Mouse (Mus musculus): ENCODE data around the gene 4932415D10Rik. TPM values are rescaled to one million over a fixed set of nuclear protein-coding genes. Genes with fewer than 3 reads are reported as not detected.

Gene 4932415D10Rik
- not detected in 2 replicates for polyA plus RNA-seq (2014; fragmentation: Nextera tagmentation; extraction: Ambion mirVana)

GRCm38 (mm10) chr10:82316482-82316881, at the start of gene 4932415D10Rik:
Gene 4932415D10Rik (minus strand): TSS chr10:82316582.
- ATAC-seq (ENCODE audit: low read depth): no peak
- no peak within 1 kb of the TSS for H3K4me3 ChIP-seq (ENCODE audit: low read depth, low read length)
- WGBS: 97% methylated on average over 1 of the region's 1 CpGs
- H3K9me3 ChIP-seq (ENCODE audit: control insufficient read depth, low read length): no peaks in the 10 kb centered on the region
- no peak within 1 kb of the TSS for H3K27ac ChIP-seq (ENCODE audit: low read depth, low read length)
- H3K4me2 ChIP-seq (ENCODE audit: low read depth, low read length): no peak within 1 kb of the TSS
- H3K9ac ChIP-seq (replicated peaks; ENCODE audit: low read depth, low read length): no peak within 1 kb of the TSS
- no peaks in the 10 kb centered on the region for H3K27me3 ChIP-seq (ENCODE audit: control insufficient read depth, insufficient read depth, low read length)
- H3K4me1 ChIP-seq (ENCODE audit: control insufficient read depth, insufficient read depth, low read length): no peaks in the 10 kb centered on the region
- H3K36me3 ChIP-seq (ENCODE audit: control insufficient read depth, insufficient read depth, low read length): no peaks in the 10 kb centered on the region

- Histone ChIP-seq H3K4me1 (ENCODE audit: control insufficient read depth, insufficient read depth, low read length) (no peaks in the 10 kb centered on the region), H3K27ac (ENCODE audit: low read depth, low read length) (no peak overlapping the region), H3K27me3 (ENCODE audit: control insufficient read depth, insufficient read depth, low read length) (no peaks in the 10 kb centered on the region), H3K9ac (replicated peaks; ENCODE audit: low read depth, low read length) (no peak overlapping the region), H3K9me3 (ENCODE audit: control insufficient read depth, low read length) (peaks cover 23% of the 10 kb centered on the region), H3K36me3 (ENCODE audit: control insufficient read depth, insufficient read depth, low read length) (no peaks in the 10 kb centered on the region), H3K4me3 (ENCODE audit: low read depth, low read length) (no peak overlapping the region), H3K4me2 (ENCODE audit: low read depth, low read length) (no peak overlapping the region)
- no peak for ATAC-seq (ENCODE audit: low read depth)
- 88% methylated on average over 9 of the region's 9 CpGs for WGBS
These were observed 45.5 kb upstream of the 4932415D10Rik start for GRCm38 (mm10) chr10:82361911-82362310.

- H3K4me3 ChIP-seq (ENCODE audit: low read depth, low read length): no peak overlapping the region
- H3K27ac ChIP-seq (ENCODE audit: low read depth, low read length): no peak overlapping the region
- no peak overlapping the region for H3K9ac ChIP-seq (replicated peaks; ENCODE audit: low read depth, low read length)
- WGBS: 94% methylated on average over 4 of the region's 4 CpGs
- no peaks in the 10 kb centered on the region for H3K36me3 ChIP-seq (ENCODE audit: control insufficient read depth, insufficient read depth, low read length)
- no peak overlapping the region for H3K4me2 ChIP-seq (ENCODE audit: low read depth, low read length)
- no peaks in the 10 kb centered on the region for H3K27me3 ChIP-seq (ENCODE audit: control insufficient read depth, insufficient read depth, low read length)
- H3K4me1 ChIP-seq (ENCODE audit: control insufficient read depth, insufficient read depth, low read length): no peaks in the 10 kb centered on the region
- H3K9me3 ChIP-seq (ENCODE audit: control insufficient read depth, low read length): peaks cover 9% of the 10 kb centered on the region; the same call in 1 of the 2 replicates
- ATAC-seq (ENCODE audit: low read depth): no peak
These were observed 39.0 kb upstream of the 4932415D10Rik start for GRCm38 (mm10) chr10:82355401-82355800.

- peak within 1 kb of the TSS; percentile 98 for H3K27ac ChIP-seq (ENCODE audit: low read depth, low read length)
- ATAC-seq (ENCODE audit: low read depth): peak; percentile 100
- no peaks in the 10 kb centered on the region for H3K36me3 ChIP-seq (ENCODE audit: control insufficient read depth, insufficient read depth, low read length)
- peak within 1 kb of the TSS; percentile 64 for H3K4me3 ChIP-seq (ENCODE audit: low read depth, low read length)
- peak within 1 kb of the TSS; percentile 83 for H3K9ac ChIP-seq (replicated peaks; ENCODE audit: low read depth, low read length)
- peaks cover 6% of the 10 kb centered on the region; the same call in 1 of the 2 replicates for H3K9me3 ChIP-seq (ENCODE audit: control insufficient read depth, low read length)
- WGBS: 5% methylated on average over 34 of the region's 34 CpGs
- H3K4me2 ChIP-seq (ENCODE audit: low read depth, low read length): peak within 1 kb of the TSS; percentile 38
- no peaks in the 10 kb centered on the region for H3K27me3 ChIP-seq (ENCODE audit: control insufficient read depth, insufficient read depth, low read length)
- no peaks in the 10 kb centered on the region for H3K4me1 ChIP-seq (ENCODE audit: control insufficient read depth, insufficient read depth, low read length)
These were observed 38.0 kb upstream of the 4932415D10Rik start, which contains the start of gene Gm4924 for GRCm38 (mm10) chr10:82354083-82355010. Gene Gm4924 (plus strand): TSS chr10:82354255.

- H3K9ac ChIP-seq (replicated peaks; ENCODE audit: low read depth, low read length): no peak overlapping the region
- no peak overlapping the region for H3K27ac ChIP-seq (ENCODE audit: low read depth, low read length)
- H3K27me3 ChIP-seq (ENCODE audit: control insufficient read depth, insufficient read depth, low read length): no peaks in the 10 kb centered on the region
- H3K9me3 ChIP-seq (ENCODE audit: control insufficient read depth, low read length): no peaks in the 10 kb centered on the region
- WGBS: 86% methylated on average over 5 of the region's 5 CpGs
- H3K4me3 ChIP-seq (ENCODE audit: low read depth, low read length): no peak overlapping the region
- H3K4me2 ChIP-seq (ENCODE audit: low read depth, low read length): no peak overlapping the region
- no peaks in the 10 kb centered on the region for H3K36me3 ChIP-seq (ENCODE audit: control insufficient read depth, insufficient read depth, low read length)
- no peak for ATAC-seq (ENCODE audit: low read depth)
- no peaks in the 10 kb centered on the region for H3K4me1 ChIP-seq (ENCODE audit: control insufficient read depth, insufficient read depth, low read length)
These were observed 13.4 kb upstream of the 4932415D10Rik start for GRCm38 (mm10) chr10:82329826-82330225.

GRCm38 (mm10) chr10:82320134-82320533, 3.8 kb upstream of the 4932415D10Rik start:
- WGBS: 74% methylated on average over 3 of the region's 3 CpGs
- Histone ChIP-seq H3K4me3 (ENCODE audit: low read depth, low read length) (no peak overlapping the region), H3K27me3 (ENCODE audit: control insufficient read depth, insufficient read depth, low read length) (no peaks in the 10 kb centered on the region), H3K9ac (replicated peaks; ENCODE audit: low read depth, low read length) (no peak overlapping the region), H3K4me2 (ENCODE audit: low read depth, low read length) (no peak overlapping the region), H3K4me1 (ENCODE audit: control insufficient read depth, insufficient read depth, low read length) (no peaks in the 10 kb centered on the region), H3K36me3 (ENCODE audit: control insufficient read depth, insufficient read depth, low read length) (no peaks in the 10 kb centered on the region), H3K9me3 (ENCODE audit: control insufficient read depth, low read length) (no peaks in the 10 kb centered on the region), H3K27ac (ENCODE audit: low read depth, low read length) (no peak overlapping the region)
- ATAC-seq (ENCODE audit: low read depth): no peak

GRCm38 (mm10) chr10:82296440-82296839, 19.9 kb downstream of the 4932415D10Rik start:
- Histone ChIP-seq H3K27ac (ENCODE audit: low read depth, low read length) (no peak overlapping the region), H3K4me1 (ENCODE audit: control insufficient read depth, insufficient read depth, low read length) (no peaks in the 10 kb centered on the region), H3K27me3 (ENCODE audit: control insufficient read depth, insufficient read depth, low read length) (no peaks in the 10 kb centered on the region), H3K9ac (replicated peaks; ENCODE audit: low read depth, low read length) (no peak overlapping the region), H3K9me3 (ENCODE audit: control insufficient read depth, low read length) (0 out of 2 replicates have a peak, but pooled peaks cover 4% of the 10 kb centered on the region), H3K4me3 (ENCODE audit: low read depth, low read length) (no peak overlapping the region), H3K4me2 (ENCODE audit: low read depth, low read length) (no peak overlapping the region), H3K36me3 (ENCODE audit: control insufficient read depth, insufficient read depth, low read length) (no peaks in the 10 kb centered on the region)
- no peak for ATAC-seq (ENCODE audit: low read depth)
- WGBS: 56% methylated on average over 2 of the region's 2 CpGs

GRCm38 (mm10) chr10:82257331-82257730, 59.1 kb downstream of the 4932415D10Rik start:
- Histone ChIP-seq H3K9me3 (ENCODE audit: control insufficient read depth, low read length) (no peaks in the 10 kb centered on the region; the same call in 1 of the 2 replicates), H3K36me3 (ENCODE audit: control insufficient read depth, insufficient read depth, low read length) (no peaks in the 10 kb centered on the region), H3K27me3 (ENCODE audit: control insufficient read depth, insufficient read depth, low read length) (no peaks in the 10 kb centered on the region), H3K4me3 (ENCODE audit: low read depth, low read length) (no peak overlapping the region), H3K9ac (replicated peaks; ENCODE audit: low read depth, low read length) (no peak overlapping the region), H3K4me1 (ENCODE audit: control insufficient read depth, insufficient read depth, low read length) (no peaks in the 10 kb centered on the region), H3K4me2 (ENCODE audit: low read depth, low read length) (no peak overlapping the region), H3K27ac (ENCODE audit: low read depth, low read length) (no peak overlapping the region)
- WGBS: 82% methylated on average over 2 of the region's 2 CpGs
- no peak for ATAC-seq (ENCODE audit: low read depth)

GRCm38 (mm10) chr10:82245021-82245420, 71.4 kb downstream of the 4932415D10Rik start:
- ATAC-seq (ENCODE audit: low read depth): no peak
- no peak overlapping the region for H3K27ac ChIP-seq (ENCODE audit: low read depth, low read length)
- no peak overlapping the region for H3K4me3 ChIP-seq (ENCODE audit: low read depth, low read length)
- H3K4me1 ChIP-seq (ENCODE audit: control insufficient read depth, insufficient read depth, low read length): peaks cover under 1% of the 10 kb centered on the region; the same call in 1 of the 2 replicates
- no peaks in the 10 kb centered on the region for H3K27me3 ChIP-seq (ENCODE audit: control insufficient read depth, insufficient read depth, low read length)
- no peak overlapping the region for H3K4me2 ChIP-seq (ENCODE audit: low read depth, low read length)
- no peak overlapping the region for H3K9ac ChIP-seq (replicated peaks; ENCODE audit: low read depth, low read length)
- H3K36me3 ChIP-seq (ENCODE audit: control insufficient read depth, insufficient read depth, low read length): no peaks in the 10 kb centered on the region
- H3K9me3 ChIP-seq (ENCODE audit: control insufficient read depth, low read length): no peaks in the 10 kb centered on the region
